Mouse (Mus musculus) fibroblast of lung, adult 2 months (primary cell): Measurements from ENCODE around the gene Mindy3.

ENCODE experiments used
- DNase-seq: peaks from one replicate; pipeline ENCODE4 v3.0.0-alpha.2; 2011; ENCODE audit warnings: low read depth

The Mindy3 gene

GRCm38 (mm10) chr2:12371401-12371800 is 47.9 kb downstream of the Mindy3 start:
- DNase-seq: no peak

GRCm38 (mm10) chr2:12368451-12368850 is 50.8 kb downstream of the Mindy3 start:
- no peak for DNase-seq

- DNase-seq: no peak
These were observed 51.3 kb downstream of the Mindy3 start for GRCm38 (mm10) chr2:12368016-12368415.

- DNase-seq: no peak
These were observed 58.0 kb downstream of the Mindy3 start for GRCm38 (mm10) chr2:12361310-12361709.

GRCm38 (mm10) chr2:12354837-12355236 is 64.4 kb downstream of the Mindy3 start:
- no peak for DNase-seq

GRCm38 (mm10) chr2:12348914-12349313 is 70.4 kb downstream of the Mindy3 start:
- peak; percentile 12 for DNase-seq

- DNase-seq: no peak
These were observed 87.3 kb downstream of the Mindy3 start for GRCm38 (mm10) chr2:12331962-12332361.

- no peak for DNase-seq
These were observed 89.7 kb downstream of the Mindy3 start for GRCm38 (mm10) chr2:12329620-12330019.

- DNase-seq: no peak
These were observed 90.2 kb downstream of the Mindy3 start for GRCm38 (mm10) chr2:12329068-12329407.

GRCm38 (mm10) chr2:12328355-12329067 is 90.8 kb downstream of the Mindy3 start:
- DNase-seq: no peak

GRCm38 (mm10) chr2:12327691-12328354 is 91.4 kb downstream of the Mindy3 start:
- DNase-seq: no peak

- no peak for DNase-seq
These were observed 92.1 kb downstream of the Mindy3 start for GRCm38 (mm10) chr2:12327216-12327615.

GRCm38 (mm10) chr2:12325868-12326267 is 93.4 kb downstream of the Mindy3 start:
- DNase-seq: peak; percentile 75

GRCm38 (mm10) chr2:12325417-12325816 is 93.9 kb downstream of the Mindy3 start:
- DNase-seq: peak; percentile 92

GRCm38 (mm10) chr2:12320914-12321313 is 98.4 kb downstream of the Mindy3 start:
- DNase-seq: peak; percentile 53

GRCm38 (mm10) chr2:12318715-12319114 is 100.6 kb downstream of the Mindy3 start:
- DNase-seq: no peak

- no peak for DNase-seq
These were observed 101.2 kb downstream of the Mindy3 start for GRCm38 (mm10) chr2:12318036-12318435.

- DNase-seq: peak; percentile 91
These were observed 101.9 kb downstream of the Mindy3 start for GRCm38 (mm10) chr2:12317343-12317742.

GRCm38 (mm10) chr2:12316361-12316760 is 102.9 kb downstream of the Mindy3 start:
- DNase-seq: peak; percentile 52

- no peak for DNase-seq
These were observed 105.2 kb downstream of the Mindy3 start for GRCm38 (mm10) chr2:12314028-12314427.

GRCm38 (mm10) chr2:12308466-12308865 is 110.8 kb downstream of the Mindy3 start:
- no peak for DNase-seq

- DNase-seq: no peak
These were observed 112.0 kb downstream of the Mindy3 start for GRCm38 (mm10) chr2:12307311-12307710.

GRCm38 (mm10) chr2:12305064-12305650 is 114.1 kb downstream of the Mindy3 start:
- no peak for DNase-seq
